Mouse (Mus musculus) limb, embryonic 13.5 days (tissue): ENCODE results near the gene Mindy3. TPM values are rescaled to one million over a fixed set of nuclear protein-coding genes. Genes with fewer than 3 reads are reported as not detected.

ENCODE experiments used
- polyA plus RNA-seq: library from polyadenylated mRNA; unstranded; fragments of >200 nt; fragmentation: Nextera tagmentation; extraction: Ambion mirVana; gene quantifications from 2 replicates; pipeline ENCODE4 v1.2.1, GENCODE M21; 2015

The Mindy3 gene
- polyA plus RNA-seq, 1 experiment from 2014 or later = 22.1 TPM

Other genes starting within 250 kb of the Mindy3 start
- gene Itga8, start 117.5 kb downstream of the Mindy3 start, polyA plus RNA-seq = 16.4 and 17.7 TPM in 2 replicates